Mouse (Mus musculus) inflammation-experienced regulatory T-cells, adult 16 weeks (primary cell): ENCODE measurements around the gene Dyrk2. TPM values are rescaled to one million over a fixed set of nuclear protein-coding genes. Genes with fewer than 3 reads are reported as not detected.

Experiments
- polyA plus RNA-seq: library from polyadenylated mRNA; unstranded; fragments of 100-300 nt; shearing (Covaris generic); gene quantifications from one replicate; pipeline ENCODE4 v1.2.1, GENCODE M21; 2017

The Dyrk2 gene
- 7.0 TPM for polyA plus RNA-seq

DNA sequence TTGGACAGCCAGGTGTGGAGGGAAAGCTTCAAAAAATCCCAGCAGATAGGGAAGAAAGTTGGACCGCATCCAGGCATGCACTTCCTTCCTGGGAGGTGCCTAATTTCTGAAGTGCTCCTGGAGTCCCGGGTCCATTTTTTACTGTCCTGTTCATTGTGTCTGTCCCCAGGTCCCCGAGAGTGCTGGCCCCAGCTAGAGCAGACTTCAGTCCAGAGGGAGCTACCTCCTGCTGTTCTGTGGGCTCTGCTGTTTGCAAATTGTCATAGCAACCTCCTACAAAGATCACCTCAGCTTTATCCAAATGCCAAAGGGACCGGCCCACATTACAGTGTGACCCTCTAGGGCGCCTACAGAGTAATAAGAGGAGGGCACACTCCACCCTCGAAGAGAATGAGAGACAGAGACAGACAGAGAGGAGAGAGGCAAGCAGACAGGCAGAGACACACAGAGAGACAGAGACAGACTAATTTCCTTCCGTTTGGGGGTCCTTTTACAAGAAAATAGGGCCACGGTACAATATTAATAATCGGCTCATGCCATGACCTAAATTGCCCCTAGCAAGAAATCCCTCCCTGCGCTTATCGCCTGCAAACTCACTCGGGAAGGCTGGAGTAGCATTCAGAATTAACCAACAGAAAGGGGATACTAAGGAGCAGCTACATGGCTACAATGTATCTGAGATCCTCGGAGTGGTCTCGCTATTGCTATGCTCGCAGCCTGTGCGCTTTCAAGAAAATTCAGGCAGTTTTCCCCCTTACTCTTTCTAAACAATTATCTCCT lies at the start of gene Dyrk2:
Gene Dyrk2 (minus strand): TSS at position 9 of the 780 bp plus-strand sequence.

